Mouse (Mus musculus) midbrain, embryonic 13.5 days (tissue): ENCODE data around the gene Dlg2. TPM values are rescaled to one million over a fixed set of nuclear protein-coding genes. Genes with fewer than 3 reads are reported as not detected.

Experiments used
- ATAC-seq: fragments of 200-750 bp; cut with Nextera tagmentation; 2 replicates; pipeline ENCODE4 v1.8.0; 2017; ENCODE audit warnings: mild to moderate bottlenecking, moderate TSS enrichment, moderate library complexity
- H3K27ac ChIP-seq: fragments of 300-500 bp; sonication (generic); 2 replicates; pipeline ENCODE4 v1.5.1; 2015; ENCODE audit warnings: inconsistent platforms, mild to moderate bottlenecking, moderate library complexity
- H3K27me3 ChIP-seq: fragments of 300-500 bp; sonication (generic); 2 replicates; pipeline ENCODE4 v1.6.1; 2015; ENCODE audit warnings: mild to moderate bottlenecking, inconsistent platforms
- H3K36me3 ChIP-seq: fragments of 300-500 bp; sonication (generic); 2 replicates; pipeline ENCODE4 v1.6.1; 2015; ENCODE audit warnings: mild to moderate bottlenecking, inconsistent platforms
- H3K4me1 ChIP-seq: fragments of 300-500 bp; sonication (generic); replicated peaks from 2 replicates; pipeline ENCODE4 v1.6.1; 2015; ENCODE audit warnings: inconsistent platforms
- H3K4me2 ChIP-seq: fragments of 300-500 bp; sonication (generic); replicated peaks from 2 replicates; pipeline ENCODE4 v1.6.1; 2015; ENCODE audit warnings: moderate library complexity, mild to moderate bottlenecking, inconsistent platforms
- H3K4me3 ChIP-seq: fragments of 300-500 bp; sonication (generic); replicated peaks from 2 replicates; pipeline ENCODE4 v1.5.1; 2015; ENCODE audit warnings: mild to moderate bottlenecking, inconsistent platforms
- H3K9ac ChIP-seq: fragments of 300-500 bp; sonication (generic); replicated peaks from 2 replicates; pipeline ENCODE4 v1.6.1; 2015; ENCODE audit warnings: mild to moderate bottlenecking, inconsistent platforms
- H3K9me3 ChIP-seq: fragments of 300-500 bp; sonication (generic); 2 replicates; pipeline ENCODE4 v1.6.1; 2016; ENCODE audit warnings: mild to moderate bottlenecking, inconsistent platforms
- WGBS: fragments of 180-500 bp; shearing (Covaris S2); methylation state at CpG from one replicate; pipeline ENCODE4 v1.1.7; 2015; 5-methylcytosine and 5-hydroxymethylcytosine counted together
- polyA plus RNA-seq: library from polyadenylated mRNA; unstranded; fragments of >200 nt; fragmentation: Nextera tagmentation; extraction: Ambion mirVana; gene quantifications from 2 replicates; pipeline ENCODE4 v1.2.1, GENCODE M21; 2015

The Dlg2 gene
- polyA plus RNA-seq, 1 experiment from 2014 or later = 13.0 TPM

DNA sequence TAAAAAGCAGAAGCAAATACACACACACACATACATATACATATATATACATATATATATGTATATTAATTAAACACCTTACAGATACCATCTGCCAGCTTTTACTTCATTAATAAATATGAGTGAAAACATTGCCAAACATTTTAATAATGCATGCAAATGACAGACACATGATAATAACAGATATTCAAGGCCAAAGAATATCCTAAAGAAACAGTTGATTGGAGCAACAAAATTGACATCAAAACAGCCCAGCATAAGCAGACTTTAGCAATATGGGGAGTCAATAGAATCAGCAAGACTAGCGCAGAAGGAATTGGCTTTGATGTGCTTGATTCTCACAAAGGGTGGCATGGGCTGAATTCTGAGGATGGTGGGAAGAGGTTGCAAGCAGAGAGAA lies 1568.5 kb downstream of the Dlg2 start:
- Histone ChIP-seq H3K4me2 (no peak overlapping the region), H3K9me3 (no peaks in the 10 kb centered on the region), H3K4me1 (no peaks in the 10 kb centered on the region), H3K27me3 (no peaks in the 10 kb centered on the region), H3K4me3 (no peak overlapping the region), H3K27ac (no peak overlapping the region), H3K36me3 (no peaks in the 10 kb centered on the region), H3K9ac (no peak overlapping the region)
- 71% methylated on average over 1 of the region's 1 CpGs for WGBS
- no peak for ATAC-seq

DNA sequence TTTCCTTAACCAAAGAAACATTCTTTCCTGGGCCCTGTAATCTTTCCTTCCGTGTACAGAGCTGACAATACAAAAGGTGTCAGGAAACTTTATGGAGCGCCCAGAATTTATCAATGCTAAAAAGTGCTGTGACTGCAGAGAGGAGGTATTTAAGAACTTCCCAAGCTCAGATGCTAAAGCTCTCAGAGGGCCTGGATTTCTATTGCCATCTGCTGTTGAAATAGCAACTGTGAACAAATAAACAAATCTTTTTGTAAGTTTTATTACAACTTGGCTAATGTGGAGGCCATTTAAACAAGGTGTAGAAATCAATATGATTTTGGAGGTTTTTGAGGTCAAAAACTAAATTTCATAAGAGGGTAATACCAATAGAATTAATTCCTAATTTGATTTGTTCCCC lies 1570.8 kb downstream of the Dlg2 start:
- Histone ChIP-seq H3K4me1 (no peaks in the 10 kb centered on the region), H3K9ac (no peak overlapping the region), H3K4me3 (no peak overlapping the region), H3K27me3 (no peaks in the 10 kb centered on the region), H3K4me2 (no peak overlapping the region), H3K9me3 (no peaks in the 10 kb centered on the region), H3K27ac (no peak overlapping the region), H3K36me3 (no peaks in the 10 kb centered on the region)
- 51% methylated on average over 2 of the region's 2 CpGs for WGBS
- ATAC-seq = no peak

DNA sequence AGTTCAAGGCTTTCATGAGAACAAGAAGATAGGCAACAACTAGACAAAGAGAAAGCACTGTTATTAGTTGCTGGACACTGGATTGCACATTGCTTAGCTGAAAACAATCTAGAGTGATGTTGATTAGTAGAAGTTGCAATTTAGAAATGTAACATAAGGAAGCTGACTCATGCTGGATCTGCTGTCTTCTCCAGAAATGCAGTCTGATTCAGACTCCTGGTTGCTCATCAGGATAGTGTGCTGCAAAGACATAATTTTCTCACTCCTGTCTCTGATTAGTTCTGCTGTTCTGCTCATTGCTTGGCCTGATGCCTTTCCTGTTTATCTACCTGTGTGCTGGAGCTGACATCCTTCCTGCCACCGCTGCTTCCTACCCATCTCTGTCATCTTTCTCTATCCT lies 1572.4 kb downstream of the Dlg2 start:
- H3K27ac ChIP-seq = no peak overlapping the region
- H3K36me3 ChIP-seq = no peaks in the 10 kb centered on the region
- 92% methylated on average over 1 of the region's 1 CpGs for WGBS
- no peak for ATAC-seq
- H3K9ac ChIP-seq = no peak overlapping the region
- H3K4me2 ChIP-seq = no peak overlapping the region
- H3K27me3 ChIP-seq = no peaks in the 10 kb centered on the region
- no peak overlapping the region for H3K4me3 ChIP-seq
- no peaks in the 10 kb centered on the region for H3K9me3 ChIP-seq
- H3K4me1 ChIP-seq = no peaks in the 10 kb centered on the region

DNA sequence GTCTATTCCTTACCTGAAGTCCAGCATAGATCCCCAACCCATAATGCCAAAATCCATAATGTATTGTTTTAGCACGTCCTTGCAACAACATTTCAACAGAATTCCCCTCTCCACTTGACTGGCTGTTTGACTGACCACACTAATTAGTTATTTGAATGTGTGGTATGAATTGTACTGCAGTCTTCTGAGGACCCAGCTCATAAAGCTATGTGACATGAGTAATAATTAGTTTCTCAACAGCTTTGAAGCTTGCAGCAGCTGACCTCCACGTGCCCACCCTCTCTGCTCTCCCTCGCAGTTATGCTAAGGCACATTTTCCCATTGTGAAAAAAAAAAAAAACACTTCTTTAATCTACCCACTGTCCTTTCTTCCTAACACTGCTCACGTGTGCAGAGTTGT lies 1590.4 kb downstream of the Dlg2 start:
- Histone ChIP-seq H3K9ac (no peak overlapping the region), H3K4me3 (no peak overlapping the region), H3K9me3 (no peaks in the 10 kb centered on the region), H3K27ac (no peak overlapping the region), H3K4me1 (no peaks in the 10 kb centered on the region), H3K36me3 (no peaks in the 10 kb centered on the region), H3K27me3 (no peaks in the 10 kb centered on the region), H3K4me2 (no peak overlapping the region)
- ATAC-seq = peak; percentile 71; the same call in 1 of the 2 replicates
- 46% methylated on average over 4 of the region's 4 CpGs for WGBS

DNA sequence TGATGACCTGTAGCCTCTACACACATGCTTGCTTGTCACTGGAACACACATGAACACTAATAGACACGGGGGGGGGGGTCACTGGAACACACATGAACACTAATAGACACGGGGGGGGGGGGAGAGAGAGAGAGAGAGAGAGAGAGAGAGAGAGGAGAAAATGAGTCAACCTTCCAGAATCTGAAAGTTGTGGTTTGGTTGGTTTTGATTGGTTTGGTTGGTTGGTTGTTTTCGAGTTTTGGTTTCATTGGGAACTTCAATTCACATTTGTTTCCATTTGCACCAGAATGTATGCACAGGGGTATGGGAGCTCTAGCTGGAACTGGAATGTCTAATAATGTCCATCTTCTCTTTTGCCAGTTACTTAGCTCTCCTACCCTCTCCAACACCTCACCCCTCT lies 1611.0 kb downstream of the Dlg2 start:
- Histone ChIP-seq H3K4me1 (no peaks in the 10 kb centered on the region), H3K9ac (no peak overlapping the region), H3K36me3 (no peaks in the 10 kb centered on the region), H3K4me2 (no peak overlapping the region), H3K4me3 (no peak overlapping the region), H3K9me3 (no peaks in the 10 kb centered on the region), H3K27ac (no peak overlapping the region), H3K27me3 (no peaks in the 10 kb centered on the region)
- WGBS = 56% methylated on average over 3 of the region's 3 CpGs
- no peak for ATAC-seq

DNA sequence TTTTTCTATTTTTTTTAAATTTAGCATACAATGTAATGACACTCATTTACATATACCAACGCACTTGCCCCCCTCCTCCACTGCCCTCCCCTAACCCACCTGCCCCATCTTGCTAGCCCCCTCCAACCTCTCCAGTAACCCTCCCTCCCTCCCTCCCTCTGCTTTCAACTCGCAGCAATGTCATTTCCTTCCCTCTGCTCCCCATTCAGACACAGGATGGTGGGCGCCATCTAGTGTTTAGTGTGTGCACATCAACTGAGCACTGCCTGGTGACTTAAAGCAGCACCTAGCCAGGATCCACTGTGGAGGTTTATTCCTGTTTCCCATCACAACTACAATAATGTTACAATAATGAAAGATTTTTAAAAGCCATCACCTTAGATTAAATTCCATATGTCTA lies 1617.4 kb downstream of the Dlg2 start:
- ATAC-seq = peak; percentile 84
- no peak overlapping the region for H3K4me3 ChIP-seq
- H3K4me1 ChIP-seq = no peaks in the 10 kb centered on the region
- H3K27me3 ChIP-seq = no peaks in the 10 kb centered on the region
- H3K36me3 ChIP-seq = no peaks in the 10 kb centered on the region
- H3K9ac ChIP-seq = no peak overlapping the region
- WGBS = 2% methylated on average over 3 of the region's 3 CpGs
- no peak overlapping the region for H3K27ac ChIP-seq
- H3K9me3 ChIP-seq = no peaks in the 10 kb centered on the region
- H3K4me2 ChIP-seq = no peak overlapping the region

DNA sequence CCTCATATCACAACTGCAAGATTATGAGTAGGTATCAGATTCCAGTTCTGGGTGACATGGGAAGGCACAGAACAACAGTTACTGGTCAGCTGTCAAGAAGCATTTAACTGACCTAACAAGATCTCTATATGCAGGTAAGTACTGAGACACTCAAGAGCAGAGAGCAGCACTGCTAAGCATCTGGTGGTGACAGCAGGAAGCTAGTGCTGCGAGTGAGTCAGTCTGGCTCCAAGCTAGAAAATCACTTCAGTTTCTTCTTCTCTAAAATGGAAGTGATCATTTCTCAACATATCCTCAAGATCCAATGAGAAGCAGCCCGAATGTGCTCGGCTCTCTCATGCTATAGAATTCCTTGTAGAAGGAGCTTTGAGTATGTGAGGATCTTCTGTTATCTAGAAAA lies 1618.7 kb downstream of the Dlg2 start:
- no peaks in the 10 kb centered on the region for H3K27me3 ChIP-seq
- H3K4me2 ChIP-seq = no peak overlapping the region
- ATAC-seq = no peak
- no peak overlapping the region for H3K27ac ChIP-seq
- no peaks in the 10 kb centered on the region for H3K9me3 ChIP-seq
- no peaks in the 10 kb centered on the region for H3K36me3 ChIP-seq
- H3K4me3 ChIP-seq = no peak overlapping the region
- H3K4me1 ChIP-seq = no peaks in the 10 kb centered on the region
- 81% methylated on average over 3 of the region's 3 CpGs for WGBS
- H3K9ac ChIP-seq = no peak overlapping the region

DNA sequence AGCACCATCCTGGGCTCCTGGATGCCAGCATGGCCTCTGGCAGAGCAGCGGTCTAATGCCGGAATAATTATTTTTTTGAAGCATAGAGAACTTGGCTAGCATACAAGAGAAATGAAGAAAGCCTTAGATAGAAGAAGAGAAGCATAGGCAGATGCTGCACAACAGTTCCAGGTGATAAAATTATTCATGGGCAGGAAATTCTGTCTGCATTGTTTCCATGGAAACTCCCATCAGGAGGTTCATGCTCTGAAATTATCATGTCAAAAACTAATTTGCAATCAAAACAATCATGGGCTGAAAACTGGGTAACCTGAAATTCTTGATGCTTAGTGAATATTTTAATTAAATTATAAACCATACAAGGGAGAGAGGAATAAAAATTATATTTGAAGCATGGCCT lies 1624.4 kb downstream of the Dlg2 start:
- Histone ChIP-seq H3K9ac (no peak overlapping the region), H3K36me3 (no peaks in the 10 kb centered on the region), H3K4me3 (no peak overlapping the region), H3K4me2 (no peak overlapping the region), H3K27ac (no peak overlapping the region), H3K9me3 (no peaks in the 10 kb centered on the region), H3K27me3 (no peaks in the 10 kb centered on the region; the same call in 1 of the 2 replicates), H3K4me1 (no peaks in the 10 kb centered on the region)
- 78% methylated on average over 2 of the region's 2 CpGs for WGBS
- ATAC-seq = 0 out of 2 replicates have a peak, but pooled peaks have one; percentile 12

DNA sequence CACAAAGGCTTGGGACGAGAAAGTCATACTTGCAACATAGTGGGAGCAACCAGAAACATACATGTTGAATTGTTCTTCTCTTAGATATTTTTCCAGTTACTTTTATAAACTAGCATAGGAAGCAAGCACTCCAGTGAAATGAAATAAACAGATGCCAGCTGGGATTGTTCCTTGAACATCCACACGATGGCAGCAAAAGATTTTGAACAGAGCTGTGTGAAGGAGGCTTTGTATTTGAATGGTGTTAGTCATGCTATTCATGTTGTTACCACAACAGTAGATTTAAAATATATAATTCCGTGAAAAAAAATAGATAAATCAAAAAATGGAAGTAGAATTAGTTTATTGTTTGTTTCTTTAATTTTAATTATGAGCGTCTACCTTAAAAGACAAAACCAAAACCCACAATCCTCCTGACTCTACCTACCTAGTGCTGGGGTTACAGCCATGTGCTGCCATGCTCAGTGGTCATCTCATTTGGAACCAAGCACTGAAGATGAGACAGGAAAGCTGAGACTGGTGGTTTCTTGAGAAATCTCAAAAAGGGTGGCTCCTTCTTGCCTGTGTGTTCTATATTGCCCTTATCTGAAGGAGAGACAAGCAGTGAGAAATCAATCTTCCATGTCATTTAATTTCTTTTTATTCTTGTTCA lies 1626.5 kb downstream of the Dlg2 start:
- Histone ChIP-seq H3K36me3 (no peaks in the 10 kb centered on the region), H3K4me3 (no peak overlapping the region), H3K4me2 (no peak overlapping the region), H3K9me3 (no peaks in the 10 kb centered on the region), H3K4me1 (no peaks in the 10 kb centered on the region), H3K9ac (no peak overlapping the region), H3K27me3 (no peaks in the 10 kb centered on the region; the same call in 1 of the 2 replicates), H3K27ac (no peak overlapping the region)
- ATAC-seq = peak; percentile 85
- 17% methylated on average over 4 of the region's 4 CpGs for WGBS

DNA sequence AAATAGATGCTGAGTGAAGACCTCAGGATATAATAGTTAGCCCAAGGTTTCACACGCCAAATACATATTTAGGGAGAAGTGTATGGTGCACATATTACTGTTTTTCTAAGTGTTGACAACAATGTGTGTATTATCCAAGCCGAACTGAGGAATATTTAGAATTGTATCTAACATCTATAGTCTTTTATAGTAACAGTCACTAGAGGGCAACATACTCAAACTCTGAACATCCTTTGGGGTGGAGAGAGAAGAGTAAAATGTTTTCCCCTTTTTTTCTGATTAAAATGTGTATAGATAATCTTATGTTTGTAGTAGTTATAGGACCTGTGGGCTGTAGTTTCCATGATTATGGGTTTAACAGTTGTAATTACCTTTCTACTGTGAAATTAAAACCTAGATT lies 1629.0 kb downstream of the Dlg2 start:
- no peak overlapping the region for H3K4me2 ChIP-seq
- H3K27ac ChIP-seq = no peak overlapping the region
- no peaks in the 10 kb centered on the region for H3K4me1 ChIP-seq
- peaks cover 4% of the 10 kb centered on the region; the same call in 1 of the 2 replicates for H3K9me3 ChIP-seq
- no peaks in the 10 kb centered on the region for H3K36me3 ChIP-seq
- 42% methylated on average over 2 of the region's 2 CpGs for WGBS
- no peak overlapping the region for H3K9ac ChIP-seq
- H3K27me3 ChIP-seq = no peaks in the 10 kb centered on the region; the same call in 1 of the 2 replicates
- ATAC-seq = no peak; the same call in 1 of the 2 replicates
- H3K4me3 ChIP-seq = no peak overlapping the region

DNA sequence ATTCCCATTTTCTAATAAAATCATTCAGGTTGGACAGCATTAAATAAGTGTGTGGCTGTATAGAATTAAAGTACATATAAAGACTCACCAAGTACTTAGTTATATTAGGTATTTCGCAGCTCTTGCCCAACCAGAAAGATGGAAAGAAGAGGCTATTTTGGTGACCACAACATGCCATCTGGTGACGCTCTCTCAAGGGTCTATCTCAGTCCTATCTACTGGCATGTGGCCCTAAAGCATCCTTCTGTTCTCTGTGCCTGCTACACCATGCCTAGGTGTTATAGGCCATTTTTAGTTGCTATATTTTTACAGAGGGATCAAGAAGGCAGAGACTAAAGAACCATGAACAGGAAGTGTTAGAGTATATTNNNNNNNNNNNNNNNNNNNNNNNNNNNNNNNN lies 1629.5 kb downstream of the Dlg2 start:
- H3K27me3 ChIP-seq = no peaks in the 10 kb centered on the region; the same call in 1 of the 2 replicates
- H3K4me3 ChIP-seq = no peak overlapping the region
- no peak; the same call in 1 of the 2 replicates for ATAC-seq
- no peak overlapping the region for H3K4me2 ChIP-seq
- no peak overlapping the region for H3K27ac ChIP-seq
- no peaks in the 10 kb centered on the region for H3K36me3 ChIP-seq
- WGBS = 89% methylated on average over 2 of the region's 2 CpGs
- peaks cover 4% of the 10 kb centered on the region; the same call in 1 of the 2 replicates for H3K9me3 ChIP-seq
- no peaks in the 10 kb centered on the region for H3K4me1 ChIP-seq
- H3K9ac ChIP-seq = no peak overlapping the region

DNA sequence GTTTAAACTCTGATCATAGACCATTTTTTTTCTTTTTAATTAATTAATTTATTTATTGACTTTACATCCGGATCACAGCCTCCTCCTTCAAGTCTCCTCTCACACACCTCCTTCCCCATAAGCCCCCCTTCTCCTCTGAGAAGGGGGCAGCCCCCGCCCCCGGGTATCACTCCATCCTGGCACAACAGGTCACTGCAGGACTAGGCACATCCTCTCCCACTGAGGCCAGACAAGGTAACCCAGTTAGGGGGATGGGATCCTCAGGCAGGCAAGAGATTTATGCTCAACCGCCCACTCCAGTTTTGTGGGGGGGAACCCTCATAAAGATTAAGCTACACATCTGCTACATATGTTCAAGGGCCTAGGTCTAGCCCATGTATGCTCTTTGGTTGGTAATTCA lies 1636.6 kb downstream of the Dlg2 start:
- H3K27me3 ChIP-seq = no peaks in the 10 kb centered on the region
- H3K9ac ChIP-seq = no peak overlapping the region
- no peak overlapping the region for H3K4me2 ChIP-seq
- H3K36me3 ChIP-seq = no peaks in the 10 kb centered on the region
- H3K4me1 ChIP-seq = no peaks in the 10 kb centered on the region
- H3K4me3 ChIP-seq = no peak overlapping the region
- no peak overlapping the region for H3K27ac ChIP-seq
- 96% methylated on average over 4 of the region's 4 CpGs for WGBS
- peaks cover 4% of the 10 kb centered on the region; the same call in 1 of the 2 replicates for H3K9me3 ChIP-seq
- no peak for ATAC-seq
